Mouse (Mus musculus) myocyte (in vitro differentiated cells): ENCODE measurements around the gene Usp15.

Experiments used
- CEBPB ChIP-seq: IDR thresholded peaks from 2 replicates; pipeline ENCODE4 v1.6.1; 2011; ENCODE audit warnings: mild to moderate bottlenecking, moderate library complexity; ENCODE audit not compliant: poor library complexity, insufficient read depth, severe bottlenecking
- E2F4 ChIP-seq: IDR thresholded peaks from one replicate; pipeline ENCODE4 v1.6.1; 2011; ENCODE audit warnings: mild to moderate bottlenecking, control low read depth, moderate library complexity; ENCODE audit not compliant: insufficient read depth
- MAX ChIP-seq: IDR thresholded peaks from one replicate; pipeline ENCODE4 v1.6.1; 2011; ENCODE audit warnings: low read depth, mild to moderate bottlenecking, control low read depth
- MYOD1 ChIP-seq, 3 experiments: IDR thresholded peaks; one replicate each; pipeline ENCODE4 v1.6.1; 2011; ENCODE audit warnings: control low read depth in 2 of 3, low read depth in 2 of 3, mild to moderate bottlenecking in 2 of 3, moderate library complexity in 1 of 3; ENCODE audit not compliant: insufficient read length in 2 of 3, control insufficient read depth in 1 of 3
- MYOG ChIP-seq, 3 experiments: IDR thresholded peaks; one replicate each; pipeline ENCODE4 v1.6.1; 2011; ENCODE audit warnings: control low read depth in 2 of 3, low read depth in 2 of 3, mild to moderate bottlenecking in 2 of 3; ENCODE audit not compliant: insufficient read length in 2 of 3, control insufficient read depth in 1 of 3, insufficient read depth in 1 of 3
- POLR2A ChIP-seq: IDR thresholded peaks from one replicate; pipeline ENCODE4 v1.6.1; 2011; ENCODE audit warnings: low read depth, mild to moderate bottlenecking, control low read depth, moderate library complexity; ENCODE audit not compliant: insufficient read length
- POLR2AphosphoS2 ChIP-seq: IDR thresholded peaks from one replicate; pipeline ENCODE4 v1.6.1; 2011; ENCODE audit warnings: low read depth, control low read depth; ENCODE audit not compliant: insufficient read length
- REST ChIP-seq: IDR thresholded peaks from one replicate; pipeline ENCODE4 v1.6.1; 2011; ENCODE audit warnings: mild to moderate bottlenecking, control low read depth, moderate library complexity; ENCODE audit not compliant: insufficient read depth, insufficient read length
- SRF ChIP-seq: IDR thresholded peaks from one replicate; pipeline ENCODE4 v1.6.1; 2011; ENCODE audit warnings: low read depth; ENCODE audit not compliant: control insufficient read depth, insufficient read length
- TCF12 ChIP-seq: IDR thresholded peaks from one replicate; pipeline ENCODE4 v1.6.1; 2011; ENCODE audit warnings: mild to moderate bottlenecking, control low read depth; ENCODE audit not compliant: poor library complexity, insufficient read depth, severe bottlenecking
- TCF3 ChIP-seq: IDR thresholded peaks from one replicate; pipeline ENCODE4 v1.6.1; 2011; ENCODE audit warnings: low read depth, control low read depth; ENCODE audit not compliant: insufficient read length
- USF1 ChIP-seq: IDR thresholded peaks from one replicate; pipeline ENCODE4 v1.6.1; 2011; ENCODE audit warnings: low read depth, mild to moderate bottlenecking, control low read depth, moderate library complexity

GRCm38 (mm10) chr10:123182391-123182790, 14.4 kb downstream of the Usp15 start:
- TF ChIP-seq MAX: no peak
- no peak for TF ChIP-seq POLR2A
- TF ChIP-seq USF1: no peak
- TF ChIP-seq MYOG (IDR thresholded peaks at IDR 0.05; ENCODE audit: control insufficient read depth in 1 of 3, insufficient read depth in 1 of 3, insufficient read length in 2 of 3, low read depth in 2 of 3): no peak
- no peak for TF ChIP-seq E2F4
- TF ChIP-seq TCF12: no peak
- no peak for TF ChIP-seq POLR2AphosphoS2
- TF ChIP-seq TCF3: no peak
- no peak for TF ChIP-seq MYOD1 (IDR thresholded peaks at IDR 0.05; ENCODE audit: control insufficient read depth in 1 of 3, insufficient read length in 2 of 3, low read depth in 2 of 3)
- TF ChIP-seq CEBPB: no peak
- TF ChIP-seq SRF: no peak
- TF ChIP-seq REST: no peak
